Mouse (Mus musculus) ovary, postnatal 14 days (tissue): ENCODE data around the gene Znhit1.
A peak's percentile ranks its signal among the peaks of the same experiment; 100 is the strongest.

Experiments
- DNase-seq: peaks from one replicate; pipeline ENCODE4 v3.0.0; 2022; ENCODE audit warnings: low spot score

Znhit1 gene

GRCm38 (mm10) chr5:136987934-136988271 lies at the start of gene Znhit1:
Gene Znhit1, minus strand, starts transcription at chr5:136988021.
- no peak for DNase-seq

GRCm38 (mm10) chr5:137036211-137036610 lies 48.4 kb upstream of the Znhit1 start:
- no peak for DNase-seq

- DNase-seq: peak; percentile 78
Measured at GRCm38 (mm10) chr5:137032641-137033074, 44.8 kb upstream of the Znhit1 start.

- no peak for DNase-seq
Measured at GRCm38 (mm10) chr5:137032033-137032421, 44.2 kb upstream of the Znhit1 start.

GRCm38 (mm10) chr5:137031076-137032032 lies 43.5 kb upstream of the Znhit1 start:
- DNase-seq: peak; percentile 24

- DNase-seq: no peak
Measured at GRCm38 (mm10) chr5:137030416-137030810, 42.6 kb upstream of the Znhit1 start.

GRCm38 (mm10) chr5:137029643-137030415 lies 42.0 kb upstream of the Znhit1 start:
- peak; percentile 97 for DNase-seq

GRCm38 (mm10) chr5:137029273-137029585 lies 41.4 kb upstream of the Znhit1 start:
- no peak for DNase-seq

GRCm38 (mm10) chr5:137028561-137029272 lies 40.9 kb upstream of the Znhit1 start:
- DNase-seq: no peak

GRCm38 (mm10) chr5:137026092-137026491 lies 38.3 kb upstream of the Znhit1 start, which contains the start of gene Vgf:
Gene Vgf, plus strand, starts transcription at chr5:137026392.
- DNase-seq: no peak

- DNase-seq: peak; percentile 85
Measured at GRCm38 (mm10) chr5:137025132-137025531, 37.3 kb upstream of the Znhit1 start.

- no peak for DNase-seq
Measured at GRCm38 (mm10) chr5:137024318-137024717, 36.5 kb upstream of the Znhit1 start.

- DNase-seq: no peak
Measured at GRCm38 (mm10) chr5:137015913-137016312, 28.1 kb upstream of the Znhit1 start.

- no peak for DNase-seq
Measured at GRCm38 (mm10) chr5:137012401-137012950, 24.7 kb upstream of the Znhit1 start.

- peak; percentile 38 for DNase-seq
Measured at GRCm38 (mm10) chr5:137009988-137010387, 22.2 kb upstream of the Znhit1 start.

- DNase-seq: no peak
Measured at GRCm38 (mm10) chr5:137007276-137007675, 19.5 kb upstream of the Znhit1 start.

- no peak for DNase-seq
Measured at GRCm38 (mm10) chr5:137000612-137001011, 12.8 kb upstream of the Znhit1 start.

- no peak for DNase-seq
Measured at GRCm38 (mm10) chr5:136999449-136999848, 11.6 kb upstream of the Znhit1 start.

GRCm38 (mm10) chr5:136989801-136990200 lies 2.0 kb upstream of the Znhit1 start:
- DNase-seq: no peak

GRCm38 (mm10) chr5:136988420-136988819 lies 599 bp upstream of the Znhit1 start:
- DNase-seq: no peak

GRCm38 (mm10) chr5:136987138-136987933 lies 485 bp downstream of the Znhit1 start:
- DNase-seq: peak; percentile 69
